Mouse (Mus musculus) intestine, embryonic 16.5 days (tissue): ENCODE measurements around the gene Rpap2. TPM values are rescaled to one million over a fixed set of nuclear protein-coding genes. Genes with fewer than 3 reads are reported as not detected.

Experiments used
- ATAC-seq: fragments of 200-750 bp; cut with Nextera tagmentation; 2 replicates; pipeline ENCODE4 v1.8.0; 2017; ENCODE audit warnings: moderate TSS enrichment, moderate library complexity
- H3K27ac ChIP-seq: fragments of 300-500 bp; sonication (generic); 2 replicates; pipeline ENCODE4 v1.5.1; 2014; ENCODE audit warnings: mild to moderate bottlenecking, low read length
- H3K27me3 ChIP-seq: fragments of 300-500 bp; sonication (generic); replicated peaks from 2 replicates; pipeline ENCODE4 v1.6.1; 2014; ENCODE audit warnings: low read length, control low read depth, mixed read lengths; ENCODE audit not compliant: control insufficient read depth, insufficient read depth
- H3K36me3 ChIP-seq: fragments of 300-500 bp; sonication (generic); 2 replicates; pipeline ENCODE4 v1.6.1; 2014; ENCODE audit warnings: low read length, control low read depth; ENCODE audit not compliant: control insufficient read depth, insufficient read depth
- H3K4me1 ChIP-seq: fragments of 300-500 bp; sonication (generic); 2 replicates; pipeline ENCODE4 v1.6.1; 2014; ENCODE audit warnings: low read length, control low read depth, mixed read lengths; ENCODE audit not compliant: control insufficient read depth, insufficient read depth
- H3K4me2 ChIP-seq: fragments of 300-500 bp; sonication (generic); 2 replicates; pipeline ENCODE4 v1.6.1; 2014; ENCODE audit warnings: low read depth, low read length, control low read depth
- H3K4me3 ChIP-seq: fragments of 300-500 bp; sonication (generic); 2 replicates; pipeline ENCODE4 v1.5.1; 2014; ENCODE audit warnings: mild to moderate bottlenecking, low read length
- H3K9ac ChIP-seq: fragments of 300-500 bp; sonication (generic); 2 replicates; pipeline ENCODE4 v1.6.1; 2014; ENCODE audit warnings: low read depth, low read length
- H3K9me3 ChIP-seq: fragments of 300-500 bp; sonication (generic); 2 replicates; pipeline ENCODE4 v1.6.1; 2016; ENCODE audit warnings: low read length, control low read depth; ENCODE audit not compliant: control insufficient read depth
- WGBS: fragments of 180-500 bp; shearing (Covaris S2); extraction: QIAGEN DNeasy Blood & Tissue Kit; methylation state at CpG from one replicate; pipeline ENCODE4 v1.1.7; 2014; 5-methylcytosine and 5-hydroxymethylcytosine counted together
- polyA plus RNA-seq: library from polyadenylated mRNA; unstranded; fragments of >200 nt; fragmentation: Nextera tagmentation; extraction: Ambion mirVana; gene quantifications from 2 replicates; pipeline ENCODE4 v1.2.1, GENCODE M21; 2015

Gene Rpap2
- 11.9 and 13.8 TPM in 2 replicates for polyA plus RNA-seq

DNA sequence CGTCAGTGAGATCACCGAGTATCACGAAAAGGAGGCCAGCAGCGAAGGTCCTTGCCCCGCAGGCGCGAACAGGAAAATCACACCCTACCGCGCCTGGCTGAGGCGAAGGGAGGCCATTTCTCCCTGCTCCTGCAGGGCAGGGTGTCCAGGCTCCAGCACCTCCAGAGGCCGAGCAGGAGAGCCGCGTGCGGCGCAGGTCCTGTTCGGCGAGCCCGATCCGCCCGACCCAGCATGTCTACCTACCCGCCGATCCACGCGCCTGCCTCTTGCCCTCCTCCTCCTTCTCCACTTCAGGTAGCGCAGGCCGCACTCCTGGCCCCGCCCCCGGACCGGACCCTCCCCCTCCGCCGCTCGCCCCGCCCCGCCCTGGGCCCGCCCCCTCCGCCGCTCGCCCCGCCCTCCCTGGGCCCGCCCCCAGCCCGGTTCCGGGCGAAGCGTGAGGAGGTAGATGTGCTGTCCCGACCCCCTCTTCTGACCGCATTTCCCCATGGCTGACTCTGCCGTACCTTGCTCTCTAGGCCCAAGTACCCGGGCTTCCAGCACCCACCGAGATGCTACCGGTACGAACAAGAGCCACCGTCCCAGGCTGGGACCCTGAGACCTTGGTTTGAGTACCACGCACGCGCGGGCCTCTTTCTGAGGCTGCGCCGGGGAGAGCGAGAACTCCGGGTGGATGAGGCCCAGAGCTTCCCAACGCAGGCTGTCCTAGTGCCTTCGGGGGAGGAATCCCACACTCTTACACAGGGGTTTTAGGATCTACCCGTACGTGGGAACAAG, at the start of gene Rpap2, which contains the start of gene Glmn:
Gene Rpap2 (plus strand): TSS at position 73 of the 777 bp plus-strand sequence.
Gene Glmn (minus strand): TSS at position 588 of the 777 bp plus-strand sequence.
- ATAC-seq, result peak; percentile 98
- Histone ChIP-seq H3K36me3 (no peaks in the 10 kb centered on the region), H3K27me3 (no peaks in the 10 kb centered on the region), H3K27ac (peak within 1 kb of the TSS; percentile 86), H3K4me3 (peak within 1 kb of the TSS; percentile 78), H3K4me2 (peak within 1 kb of the TSS; percentile 85), H3K4me1 (peaks cover 2% of the 10 kb centered on the region; the same call in 1 of the 2 replicates), H3K9me3 (no peaks in the 10 kb centered on the region), H3K9ac (peak within 1 kb of the TSS; percentile 84)
- WGBS, result 1% methylated on average over 61 of the region's 64 CpGs

DNA sequence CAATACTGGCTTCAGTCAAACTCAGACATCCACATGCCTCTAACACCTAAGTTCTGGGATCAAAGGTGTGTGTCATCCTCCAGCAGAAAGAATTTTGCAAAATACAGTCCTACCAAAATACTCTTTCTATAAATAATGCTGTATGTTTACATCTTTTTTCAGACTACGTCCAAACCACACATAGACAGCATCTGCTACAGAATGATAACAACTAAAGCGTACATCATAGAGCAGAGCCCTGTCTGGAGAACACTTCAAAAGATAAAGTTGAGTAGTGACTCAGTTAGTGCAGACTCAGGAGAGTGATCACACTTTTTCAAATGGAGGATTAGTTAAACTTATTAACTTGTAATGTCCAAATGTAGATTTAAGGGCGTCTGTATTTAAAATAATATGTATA, 49.2 kb upstream of the Rpap2 start:
- Histone ChIP-seq H3K4me1 (no peaks in the 10 kb centered on the region), H3K9ac (no peak overlapping the region), H3K27ac (no peak overlapping the region), H3K9me3 (no peaks in the 10 kb centered on the region), H3K4me2 (no peak overlapping the region), H3K27me3 (no peaks in the 10 kb centered on the region), H3K4me3 (no peak overlapping the region), H3K36me3 (no peaks in the 10 kb centered on the region)
- no peak for ATAC-seq
- 80% methylated on average over 3 of the region's 3 CpGs for WGBS

DNA sequence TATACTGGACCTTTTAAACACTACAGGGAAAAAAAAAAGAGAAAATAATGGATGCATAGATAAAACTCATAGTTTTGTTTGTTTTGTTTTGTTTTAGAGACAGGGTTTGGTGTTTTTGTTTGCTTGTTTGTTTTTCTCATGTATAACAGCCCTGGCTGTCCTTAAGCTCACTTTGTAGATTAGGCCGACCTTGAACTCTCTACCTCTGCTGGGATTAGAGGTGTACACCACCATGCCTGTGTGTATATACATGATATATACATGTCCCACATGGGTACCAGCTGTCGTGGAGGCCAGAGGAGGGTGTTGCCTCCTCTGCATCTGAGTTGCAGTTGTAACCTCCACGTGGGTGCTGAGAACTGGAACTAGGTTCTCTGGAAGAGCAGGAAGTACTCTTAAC, 48.7 kb upstream of the Rpap2 start:
- WGBS, result 84% methylated on average over 3 of the region's 3 CpGs
- no peaks in the 10 kb centered on the region for H3K36me3 ChIP-seq
- H3K4me2 ChIP-seq, result no peak overlapping the region
- H3K4me3 ChIP-seq, result no peak overlapping the region
- no peaks in the 10 kb centered on the region for H3K9me3 ChIP-seq
- ATAC-seq, result no peak
- H3K9ac ChIP-seq, result no peak overlapping the region
- H3K27ac ChIP-seq, result no peak overlapping the region
- H3K27me3 ChIP-seq, result no peaks in the 10 kb centered on the region
- no peaks in the 10 kb centered on the region for H3K4me1 ChIP-seq

DNA sequence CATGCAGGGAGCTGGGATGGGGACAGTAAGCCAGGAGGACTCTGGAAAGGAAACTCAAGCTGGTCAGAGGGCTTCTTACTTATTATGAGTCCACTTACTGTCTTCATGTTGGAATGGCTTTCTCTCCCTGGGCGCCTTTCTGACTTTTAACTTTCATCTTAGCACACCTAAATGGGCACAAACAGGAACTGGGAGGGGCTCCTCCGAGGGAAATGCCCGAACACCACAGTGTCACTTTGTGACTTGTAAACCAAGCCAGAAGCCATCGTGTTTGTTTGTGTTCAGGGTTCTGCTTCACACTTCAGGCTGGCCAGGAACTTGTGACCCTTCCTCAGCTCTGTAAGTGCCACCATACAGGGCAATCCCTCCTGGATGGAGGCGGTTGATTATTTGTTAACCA, 42.8 kb upstream of the Rpap2 start:
- ATAC-seq, result no peak
- Histone ChIP-seq H3K4me1 (no peaks in the 10 kb centered on the region), H3K9ac (no peak overlapping the region), H3K27me3 (no peaks in the 10 kb centered on the region), H3K4me2 (no peak overlapping the region), H3K9me3 (no peaks in the 10 kb centered on the region), H3K27ac (no peak overlapping the region), H3K36me3 (0 out of 2 replicates have a peak, but pooled peaks cover under 1% of the 10 kb centered on the region), H3K4me3 (no peak overlapping the region)
- 71% methylated on average over 5 of the region's 5 CpGs for WGBS

DNA sequence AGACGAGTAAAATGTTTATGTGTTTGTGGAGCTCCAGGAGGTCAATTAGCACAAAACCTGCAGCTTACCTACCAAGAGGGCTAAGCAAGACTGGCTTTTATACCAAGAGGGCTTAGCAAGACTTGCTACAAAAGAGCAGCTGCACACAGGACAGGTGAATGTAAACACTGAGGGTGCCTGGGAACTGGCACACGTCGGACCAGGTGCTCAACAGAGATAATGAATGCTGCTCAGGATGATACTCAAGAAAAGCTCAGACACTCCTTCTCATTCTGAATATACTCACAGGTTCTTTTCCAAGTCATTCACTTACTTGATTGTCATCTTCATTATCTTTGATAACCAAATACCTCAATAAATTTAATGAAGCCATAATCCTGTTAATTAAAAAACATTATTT, 40.2 kb upstream of the Rpap2 start:
- Histone ChIP-seq H3K36me3 (0 out of 2 replicates have a peak, but pooled peaks cover 4% of the 10 kb centered on the region), H3K4me1 (no peaks in the 10 kb centered on the region), H3K4me2 (no peak overlapping the region), H3K9me3 (no peaks in the 10 kb centered on the region), H3K27me3 (no peaks in the 10 kb centered on the region), H3K4me3 (no peak overlapping the region), H3K27ac (no peak overlapping the region), H3K9ac (no peak overlapping the region)
- WGBS, result 55% methylated on average over 3 of the region's 3 CpGs
- ATAC-seq, result no peak

DNA sequence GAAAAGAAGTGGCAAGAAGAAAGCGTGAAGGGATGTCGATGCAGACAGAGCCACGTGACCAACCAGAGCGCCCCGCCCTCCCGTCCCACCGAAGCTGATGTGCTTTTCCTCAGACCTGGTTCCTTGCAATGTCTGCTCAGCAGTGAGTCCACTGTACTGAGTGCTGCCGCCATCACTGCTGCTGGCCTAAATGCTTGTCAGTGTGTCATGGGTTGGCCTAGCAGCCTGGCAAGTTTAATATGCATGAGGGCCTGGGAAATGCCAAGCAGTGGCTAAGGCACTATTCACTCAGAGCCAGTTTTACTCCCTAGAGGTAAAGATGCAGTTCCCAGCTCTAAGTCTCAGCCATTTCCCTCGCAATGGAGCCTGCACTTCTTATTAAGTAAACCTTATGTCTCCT, 28.0 kb upstream of the Rpap2 start:
- no peak overlapping the region for H3K4me3 ChIP-seq
- no peaks in the 10 kb centered on the region for H3K27me3 ChIP-seq
- no peaks in the 10 kb centered on the region for H3K4me1 ChIP-seq
- no peaks in the 10 kb centered on the region for H3K9me3 ChIP-seq
- H3K27ac ChIP-seq, result no peak overlapping the region
- peaks cover 13% of the 10 kb centered on the region; the same call in 1 of the 2 replicates for H3K36me3 ChIP-seq
- WGBS, result 98% methylated on average over 9 of the region's 9 CpGs
- H3K9ac ChIP-seq, result no peak overlapping the region
- ATAC-seq, result no peak
- no peak overlapping the region for H3K4me2 ChIP-seq

DNA sequence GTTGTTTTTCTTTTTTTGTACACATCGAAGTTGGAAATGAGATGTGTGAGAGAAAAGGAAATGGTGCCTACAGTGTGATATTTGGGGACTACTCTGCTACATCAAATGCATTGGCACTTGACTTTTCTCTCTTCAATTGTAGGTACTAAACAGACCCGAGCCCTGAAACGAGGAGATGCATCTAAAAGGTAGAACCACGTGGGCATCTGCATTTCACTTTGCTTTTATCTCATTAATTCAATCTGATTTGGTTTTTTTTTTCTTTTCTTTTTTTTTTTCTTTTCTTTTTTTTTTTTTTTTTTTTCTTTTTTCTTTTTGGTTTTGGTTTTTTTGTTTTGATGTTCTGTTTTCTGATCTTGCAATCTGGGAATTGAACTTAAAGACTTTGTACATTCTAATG, 1.2 kb downstream of the Rpap2 start:
- no peak for ATAC-seq
- H3K27ac ChIP-seq, result no peak overlapping the region
- WGBS, result 22% methylated on average over 4 of the region's 4 CpGs

DNA sequence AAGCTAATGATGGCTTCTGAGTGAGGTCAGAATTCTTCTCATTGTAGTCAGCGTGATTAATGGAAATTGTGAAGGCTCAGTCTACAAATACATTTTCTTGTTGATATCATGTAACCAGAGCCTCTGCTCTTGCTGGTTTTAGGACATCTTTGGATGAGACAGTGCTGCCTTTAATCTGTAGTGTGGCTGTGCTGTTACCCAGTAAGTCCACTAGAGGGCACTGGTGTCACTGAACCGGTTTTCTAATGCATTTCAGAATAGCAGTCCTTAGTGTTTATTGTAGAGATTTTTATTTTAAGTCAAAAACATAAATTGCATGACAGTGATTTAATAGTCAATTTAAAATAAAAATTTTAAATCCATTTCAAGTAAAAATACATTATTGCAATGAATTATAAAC, 14.1 kb downstream of the Rpap2 start:
- no peaks in the 10 kb centered on the region for H3K27me3 ChIP-seq
- no peaks in the 10 kb centered on the region for H3K9me3 ChIP-seq
- no peak overlapping the region for H3K9ac ChIP-seq
- ATAC-seq, result no peak
- H3K4me1 ChIP-seq, result no peaks in the 10 kb centered on the region
- H3K27ac ChIP-seq, result no peak overlapping the region
- no peak overlapping the region for H3K4me3 ChIP-seq
- H3K36me3 ChIP-seq, result no peaks in the 10 kb centered on the region
- 4% methylated on average over 2 of the region's 2 CpGs for WGBS
- no peak overlapping the region for H3K4me2 ChIP-seq

More for the DNA sequence above, 1.2 kb downstream of the Rpap2 start:
- Histone ChIP-seq H3K4me3 (peak overlapping the region; percentile 78), H3K4me2 (peak overlapping the region; percentile 85), H3K4me1 (peaks cover 2% of the 10 kb centered on the region; the same call in 1 of the 2 replicates), H3K9ac (peak overlapping the region; percentile 84; the same call in 1 of the 2 replicates), H3K27me3 (no peaks in the 10 kb centered on the region), H3K9me3 (no peaks in the 10 kb centered on the region), H3K36me3 (0 out of 2 replicates have a peak, but pooled peaks cover 5% of the 10 kb centered on the region)

DNA sequence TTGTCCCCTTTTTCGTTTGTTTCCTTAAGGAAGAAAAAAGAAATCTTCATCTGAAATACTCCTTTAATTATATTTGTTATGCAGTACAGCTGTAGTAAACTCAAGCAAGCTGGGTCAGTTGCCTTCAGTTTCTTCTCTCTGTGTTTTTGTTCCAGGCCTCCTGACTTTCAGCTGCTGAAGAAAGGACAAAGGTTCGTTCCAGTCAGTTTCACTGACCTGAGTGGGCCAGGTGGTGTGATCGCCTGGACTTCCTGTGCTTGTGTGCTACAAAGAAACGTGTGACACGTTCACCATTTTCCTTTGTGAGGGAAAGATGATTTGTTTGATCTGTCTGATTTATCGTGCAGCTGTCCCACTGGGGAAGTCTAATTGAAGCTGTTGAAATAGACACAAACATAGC, 20.8 kb downstream of the Rpap2 start:
- Histone ChIP-seq H3K4me3 (no peak overlapping the region), H3K4me1 (no peaks in the 10 kb centered on the region), H3K27ac (no peak overlapping the region), H3K27me3 (no peaks in the 10 kb centered on the region), H3K36me3 (0 out of 2 replicates have a peak, but pooled peaks cover 3% of the 10 kb centered on the region), H3K9ac (no peak overlapping the region), H3K4me2 (no peak overlapping the region), H3K9me3 (no peaks in the 10 kb centered on the region)
- ATAC-seq, result no peak
- WGBS, result 75% methylated on average over 6 of the region's 6 CpGs
